Mouse (Mus musculus): Measurements from ENCODE around the gene Mrpl12.

DNA sequence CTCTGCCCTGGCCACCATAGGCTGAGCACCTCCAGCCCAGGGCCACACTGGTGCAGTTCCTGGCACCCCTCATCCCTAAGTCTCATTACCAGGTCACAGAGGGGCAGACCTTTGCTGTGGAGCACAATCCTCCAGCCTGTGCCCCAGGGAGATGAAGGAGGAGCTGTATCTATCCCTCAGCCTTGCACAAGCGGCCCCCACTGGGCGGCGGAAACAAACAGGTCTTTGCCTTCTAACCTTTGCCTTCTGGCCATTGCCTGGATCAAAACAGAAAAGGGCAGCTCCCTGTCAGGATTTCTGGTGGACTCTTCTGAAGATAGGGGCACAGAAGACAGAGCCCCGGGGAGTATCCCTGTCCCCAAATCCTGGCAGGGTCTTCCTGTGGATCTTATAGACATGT lies 44.5 kb downstream of the Mrpl12 start:
- TF ChIP-seq CTCF (IDR thresholded peaks at IDR 0.05; ENCODE audit: extremely low read depth, insufficient read depth, insufficient read length, insufficient replicate concordance), result no peak
- no peak for TF ChIP-seq POLR2A (IDR thresholded peaks at IDR 0.05; ENCODE audit: low read depth, low read length)
